Mouse (Mus musculus): ENCODE data around the gene Gm20422. TPM values are rescaled to one million over a fixed set of nuclear protein-coding genes. Genes with fewer than 3 reads are reported as not detected.
"Not testable (repeated sequence)": the region's sequence is repeated elsewhere in the genome, so short reads cannot be mapped to it uniquely, and the experiment has no call there.

The Gm20422 gene
- polyA plus RNA-seq, 1 experiment from 2014 or later = not detected

DNA sequence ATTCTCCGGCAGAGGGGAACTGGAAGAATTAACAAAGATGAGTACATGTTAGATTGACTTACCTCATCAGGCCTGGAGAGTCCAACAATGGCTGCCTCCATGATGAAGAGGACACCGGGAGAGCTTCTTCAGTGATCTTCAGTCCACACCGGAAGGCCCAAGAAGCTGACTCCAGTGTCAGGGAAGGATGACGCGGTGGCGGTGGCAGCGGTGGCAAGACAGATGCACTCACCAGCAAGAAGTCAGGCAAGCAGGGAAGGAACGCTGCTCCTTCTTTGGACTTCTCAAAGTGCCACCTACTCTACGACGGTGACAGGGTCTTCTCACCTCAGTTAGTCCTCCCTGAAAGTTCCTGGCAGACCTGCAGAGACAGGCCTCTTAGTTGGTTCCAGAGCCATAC lies 64.1 kb downstream of the Gm20422 start, which contains the start of gene Zfp869:
TSS of gene Zfp869 (minus strand) at position 101 of the 400 bp plus-strand sequence.
- not testable (repeated sequence) for ATAC-seq (ENCODE audit: low FRiP score, low TSS enrichment); H3K4me2 ChIP-seq (replicated peaks; ENCODE audit: low read depth, low read length); H3K27ac ChIP-seq (ENCODE audit: low read depth, low read length); H3K4me3 ChIP-seq (ENCODE audit: low read length); H3K9ac ChIP-seq (ENCODE audit: low read depth, low read length); H3K4me1 ChIP-seq (ENCODE audit: control insufficient read depth, insufficient read depth, low read length); H3K27me3 ChIP-seq (ENCODE audit: control insufficient read depth, insufficient read depth, low read length); H3K9me3 ChIP-seq (ENCODE audit: control insufficient read depth, low read length)
- peaks cover 54% of the 10 kb centered on the region for H3K36me3 ChIP-seq (ENCODE audit: control insufficient read depth, insufficient read depth, low read length)
- 95% methylated on average over 8 of the region's 10 CpGs for WGBS

DNA sequence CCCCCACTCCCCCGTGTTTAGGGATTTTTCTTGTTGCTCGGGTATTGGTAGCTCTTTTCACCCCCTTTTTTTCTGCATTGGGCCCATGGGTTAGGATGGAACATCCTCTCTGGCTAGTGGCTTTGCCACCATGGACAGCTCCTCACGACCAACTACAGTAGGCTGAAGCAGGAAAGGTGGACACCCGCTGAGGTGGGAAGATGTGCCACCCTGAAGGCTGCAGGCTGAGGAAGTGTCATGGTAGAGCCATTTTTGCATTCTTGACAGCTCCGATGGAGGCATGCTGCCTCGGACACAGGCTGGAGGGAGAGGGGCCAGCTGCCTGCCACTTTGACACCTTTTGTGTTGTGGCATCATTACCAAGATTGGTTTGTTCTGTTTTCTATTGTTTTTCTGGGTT lies 72.9 kb downstream of the Gm20422 start:
- ATAC-seq (ENCODE audit: low FRiP score, low TSS enrichment) = no peak
- Histone ChIP-seq H3K9ac (ENCODE audit: low read depth, low read length) (no peak overlapping the region), H3K4me2 (replicated peaks; ENCODE audit: low read depth, low read length) (no peak overlapping the region), H3K27ac (ENCODE audit: low read depth, low read length) (no peak overlapping the region), H3K27me3 (ENCODE audit: control insufficient read depth, insufficient read depth, low read length) (no peaks in the 10 kb centered on the region), H3K4me3 (ENCODE audit: low read length) (no peak overlapping the region), H3K9me3 (ENCODE audit: control insufficient read depth, low read length) (0 out of 2 replicates have a peak, but pooled peaks cover 2% of the 10 kb centered on the region), H3K36me3 (ENCODE audit: control insufficient read depth, insufficient read depth, low read length) (peaks cover 36% of the 10 kb centered on the region), H3K4me1 (ENCODE audit: control insufficient read depth, insufficient read depth, low read length) (no peaks in the 10 kb centered on the region)
- WGBS = 66% methylated on average over 6 of the region's 6 CpGs

Other genes starting within 250 kb of the Gm20422 start
- gene Zfp868, start 149.3 kb downstream of the Gm20422 start, polyA plus RNA-seq (2014; fragmentation: Nextera tagmentation; extraction: Ambion mirVana) = 25.1 and 27.6 TPM in 2 replicates
- 1.1 and 2.3 TPM in 2 replicates for gene Zfp964, start 120.4 kb downstream of the Gm20422 start, polyA plus RNA-seq (2014; fragmentation: Nextera tagmentation; extraction: Ambion mirVana)
- 21.8 and 37.5 TPM in 2 replicates for gene Zfp869, start 64.2 kb downstream of the Gm20422 start, polyA plus RNA-seq (2014; fragmentation: Nextera tagmentation; extraction: Ambion mirVana)
- gene Zfp963, start 24.9 kb downstream of the Gm20422 start, polyA plus RNA-seq (2014; fragmentation: Nextera tagmentation; extraction: Ambion mirVana) = 5.6 and 6.8 TPM in 2 replicates
- gene Atp13a1, start 16.3 kb upstream of the Gm20422 start, polyA plus RNA-seq (2014; fragmentation: Nextera tagmentation; extraction: Ambion mirVana) = 38.5 and 53.4 TPM in 2 replicates
- gene Zfp866, start 16.3 kb upstream of the Gm20422 start, polyA plus RNA-seq (2014; fragmentation: Nextera tagmentation; extraction: Ambion mirVana) = 26.2 and 35.8 TPM in 2 replicates
- gene Gmip, start 33.8 kb upstream of the Gm20422 start, polyA plus RNA-seq (2014; fragmentation: Nextera tagmentation; extraction: Ambion mirVana) = 8.1 and 8.2 TPM in 2 replicates
- gene Lpar2, start 47.5 kb upstream of the Gm20422 start, polyA plus RNA-seq (2014; fragmentation: Nextera tagmentation; extraction: Ambion mirVana) = 1.6 and 1.7 TPM in 2 replicates
- gene Pbx4, start 57.6 kb upstream of the Gm20422 start, polyA plus RNA-seq (2014; fragmentation: Nextera tagmentation; extraction: Ambion mirVana) = 9.6 and 9.7 TPM in 2 replicates
- 0.58 and 0.77 TPM in 2 replicates for gene Cilp2, start 112.8 kb upstream of the Gm20422 start, polyA plus RNA-seq (2014; fragmentation: Nextera tagmentation; extraction: Ambion mirVana)
- gene Tssk6, start 127.3 kb upstream of the Gm20422 start, polyA plus RNA-seq (2014; fragmentation: Nextera tagmentation; extraction: Ambion mirVana) = 2.7 and 5.1 TPM in 2 replicates
- 192 and 272 TPM in 2 replicates for gene Ndufa13, start 127.7 kb upstream of the Gm20422 start, polyA plus RNA-seq (2014; fragmentation: Nextera tagmentation; extraction: Ambion mirVana)
- 1.7 and 3.3 TPM in 2 replicates for gene Yjefn3, start 127.8 kb upstream of the Gm20422 start, polyA plus RNA-seq (2014; fragmentation: Nextera tagmentation; extraction: Ambion mirVana)
- 42.1 and 59.0 TPM in 2 replicates for gene Gatad2a, start 221.5 kb upstream of the Gm20422 start, polyA plus RNA-seq (2014; fragmentation: Nextera tagmentation; extraction: Ambion mirVana)

Measured in kidney, embryonic 14.5 days (tissue).